Mouse (Mus musculus) left cerebral cortex, postnatal 14 days (tissue): ENCODE measurements around the gene Pawr. TPM values are rescaled to one million over a fixed set of nuclear protein-coding genes. Genes with fewer than 3 reads are reported as not detected.

Source experiments
- DNase-seq, 2 experiments: peaks; one replicate each; pipeline ENCODE4 v3.0.0; 2021 to 2022; ENCODE audit warnings: low spot score in 2 of 2, mixed read lengths in 1 of 2
- intact Hi-C: fragments of 180-260 bp; cut with DNase I; formaldehyde crosslinking; loops from one replicate; pipeline ENCODE4 v1.15.1; 2025
- microRNA-seq, 2 experiments: library from miRNA; unstranded; fragments of <30 nt; microRNA quantifications; one replicate each; pipeline ENCODE4 v1.2.0; 2022
- total RNA-seq, 2 experiments: library from RNA; stranded (reverse); gene quantifications; 2 replicates each; pipeline ENCODE4 v1.2.3; 2021

Gene Pawr
- total RNA-seq, 2 experiments from 2014 or later = 2.6 to 3.2 TPM

DNA sequence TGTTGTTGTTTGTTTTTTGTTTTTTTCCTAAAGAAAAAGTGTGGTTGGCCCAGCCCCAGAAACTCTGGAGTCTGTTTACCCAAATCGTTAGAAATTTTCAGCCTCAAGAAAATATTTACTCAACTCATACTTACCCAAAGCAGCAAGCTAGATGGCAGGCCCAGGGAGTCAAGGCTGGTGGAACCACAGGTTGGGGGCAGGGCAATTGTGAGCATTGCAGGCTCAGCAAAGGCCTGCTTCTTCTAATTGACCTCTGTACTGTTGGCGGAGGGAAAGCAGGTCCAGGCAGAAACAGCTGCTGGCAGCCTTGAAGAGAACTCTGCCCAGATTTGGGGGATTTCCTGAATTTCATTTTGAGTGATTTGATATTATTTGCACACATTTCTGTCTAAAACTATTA, 121.6 kb downstream of the Pawr start:
- no peak for DNase-seq
- intact Hi-C loops = loop anchor here (10.0 kb wide), 1 partner anchor 1261 kb away; no protein-coding TSS in a partner anchor

- DNase-seq = peak; percentile 53 to 77
- intact Hi-C loops = loop anchor here (10.0 kb wide), 1 partner anchor 1260 kb away; no protein-coding TSS in a partner anchor
Observed at GRCm38 (mm10) chr10:108454691-108455117, 122.8 kb downstream of the Pawr start.

- DNase-seq = no peak
- intact Hi-C loops = loop anchor here (10.0 kb wide), 1 partner anchor 1260 kb away; no protein-coding TSS in a partner anchor
Observed at GRCm38 (mm10) chr10:108455204-108455603, 123.3 kb downstream of the Pawr start.

GRCm38 (mm10) chr10:108455883-108456282, 124.0 kb downstream of the Pawr start:
- intact Hi-C loops = loop anchor here (10.0 kb wide), 1 partner anchor 1259 kb away; no protein-coding TSS in a partner anchor
- DNase-seq = peak; percentile 27 to 54

DNA sequence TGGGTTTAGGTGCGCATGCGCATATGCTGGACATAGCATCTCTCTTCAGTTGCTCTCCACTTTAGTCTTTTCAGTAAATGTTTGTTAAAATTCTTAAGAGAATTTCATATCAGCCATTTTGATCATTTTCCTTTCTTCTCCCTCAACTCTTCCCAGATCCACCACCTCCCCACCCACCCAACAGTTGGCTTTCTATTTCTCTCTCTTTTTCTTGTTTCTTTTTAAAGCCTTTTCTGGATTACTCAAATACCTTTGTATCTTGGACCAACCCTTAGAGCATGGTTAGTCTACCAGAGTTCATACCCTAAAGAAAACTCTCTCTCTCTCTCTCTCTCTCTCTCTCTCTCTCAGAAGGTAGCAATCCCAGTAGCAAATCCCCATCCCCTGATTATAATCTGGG, 125.1 kb downstream of the Pawr start:
- intact Hi-C loops = loop anchor here (10.0 kb wide), 1 partner anchor 1258 kb away; no protein-coding TSS in a partner anchor
- DNase-seq = no peak

GRCm38 (mm10) chr10:108461862-108462261, 129.9 kb downstream of the Pawr start:
- DNase-seq = no peak
- intact Hi-C loops = no loop called here

Small RNAs within 50 kb of the gene (microRNA-seq; reads per million reads assigned to microRNA genes)
- gene Gm25591 = 0 reads per million in 2 experiments

Other genes with a start within 250 kb of the Pawr start
- 100 to 1,000 TPM; 127 to 136 TPM for gene Ppp1r12a, start 169.9 kb upstream of the Pawr start, total RNA-seq